Mouse (Mus musculus): ENCODE data around the gene Gosr1. TPM values are rescaled to one million over a fixed set of nuclear protein-coding genes. Genes with fewer than 3 reads are reported as not detected.
"Not testable (repeated sequence)": the region's sequence is repeated elsewhere in the genome, so short reads cannot be mapped to it uniquely, and the experiment has no call there.

Gosr1 gene
- total RNA-seq (2021): 10 to 100 TPM; 35.6 to 43.9 TPM
- long read RNA-seq, full-length matches to known transcripts: 21 of 28 reads
- long read RNA-seq, partial matches to known transcripts: 1 of 28 reads
- long read RNA-seq, other reads (novel, unspliced or antisense): 6 of 28 reads

DNA sequence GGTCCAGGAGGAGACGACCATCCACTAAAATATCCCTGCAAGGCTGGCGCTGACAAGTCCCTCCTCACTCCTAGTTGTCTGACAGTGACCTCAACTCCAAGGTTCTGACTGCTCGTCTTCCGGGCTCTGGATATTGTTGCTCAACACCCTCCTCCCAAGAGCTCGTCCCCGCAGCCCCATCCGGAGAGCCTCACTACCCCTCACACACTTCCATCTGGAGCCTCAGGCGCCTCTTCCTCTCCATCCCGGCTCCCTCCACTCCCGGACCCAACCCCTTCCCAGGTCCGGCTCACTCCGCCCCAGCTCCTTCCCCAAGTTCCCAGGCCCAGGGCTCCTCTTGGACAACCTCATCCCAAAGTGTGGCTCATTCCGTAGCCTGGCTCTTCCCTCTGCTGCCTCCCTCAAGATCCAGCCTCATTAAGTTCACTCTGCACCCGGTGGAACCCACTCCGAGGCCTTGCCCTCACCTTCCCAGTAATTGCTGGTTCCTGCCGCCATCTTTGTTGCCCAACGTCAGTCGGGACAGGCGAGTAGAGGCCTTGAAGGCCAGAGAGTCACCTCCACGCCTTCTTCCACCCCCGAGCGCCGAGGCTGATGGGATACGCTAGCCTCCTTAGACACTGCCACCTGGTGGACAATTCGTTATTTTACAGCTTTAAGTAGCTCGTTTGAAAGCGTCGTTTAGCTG, at the start of gene Gosr1:
TSS of gene Gosr1 (minus strand) at position 527 of the 688 bp plus-strand sequence.
- DNase-seq (ENCODE audit: low spot score in 2 of 2): peak; percentile 88 to 91

DNA sequence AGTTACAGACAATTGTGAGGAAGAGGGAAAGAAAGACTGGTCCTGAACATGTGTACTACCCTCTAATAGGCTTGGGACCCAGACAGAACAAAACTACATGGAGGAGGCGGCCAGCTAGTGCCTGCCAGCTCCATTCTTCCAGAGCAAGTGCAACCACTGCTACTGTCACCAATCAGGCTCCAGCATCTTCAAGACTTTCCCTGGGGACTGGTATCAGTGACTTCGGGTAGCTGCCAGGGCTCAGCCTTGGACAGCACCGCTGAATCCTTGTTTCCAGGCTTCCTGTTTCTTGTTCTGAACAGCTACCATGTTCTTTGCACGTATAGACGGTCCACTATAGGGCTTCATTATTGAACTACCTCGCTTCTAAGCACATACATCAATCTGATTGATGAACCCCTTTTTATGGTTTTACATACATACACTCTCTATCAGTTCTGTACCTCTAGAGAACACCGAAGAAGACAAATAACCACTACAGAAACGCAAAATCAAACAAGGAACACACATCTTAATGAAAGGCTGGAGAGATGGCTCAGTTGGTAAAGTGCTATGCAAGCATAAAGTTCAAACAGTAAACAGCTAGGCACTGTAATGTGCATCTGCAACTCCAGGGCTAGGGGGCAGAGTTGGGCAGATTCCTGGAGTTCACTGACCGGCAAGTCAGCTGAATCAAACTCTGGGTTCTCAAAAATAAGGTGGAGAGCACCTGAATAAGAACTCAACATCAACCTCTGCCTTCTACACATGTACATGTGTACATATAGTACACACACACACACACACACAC, 47.5 kb upstream of the Gosr1 start:
- no peak for DNase-seq (ENCODE audit: low spot score in 2 of 2)

DNA sequence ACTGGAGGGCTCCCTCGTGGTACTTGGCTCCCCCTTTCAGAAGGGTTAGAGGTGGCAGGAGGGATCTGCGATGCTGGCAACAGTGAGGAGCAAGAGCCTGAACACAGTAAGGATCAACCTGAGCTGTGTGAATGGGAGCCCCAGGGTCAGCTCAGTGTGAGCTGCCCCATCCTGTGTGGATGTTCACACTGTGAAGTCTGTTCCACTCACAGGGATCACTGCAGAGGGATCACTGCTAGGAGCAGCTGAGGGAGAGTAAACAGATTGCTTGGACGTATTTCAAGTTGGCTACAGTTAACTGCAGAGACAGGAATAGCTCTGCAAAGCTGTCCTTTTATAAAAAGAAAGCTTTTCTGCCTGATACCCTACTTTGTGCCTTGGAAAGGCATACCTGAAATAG, 46.1 kb upstream of the Gosr1 start:
- peak; percentile 28 to 42 for DNase-seq (ENCODE audit: low spot score in 2 of 2)

DNA sequence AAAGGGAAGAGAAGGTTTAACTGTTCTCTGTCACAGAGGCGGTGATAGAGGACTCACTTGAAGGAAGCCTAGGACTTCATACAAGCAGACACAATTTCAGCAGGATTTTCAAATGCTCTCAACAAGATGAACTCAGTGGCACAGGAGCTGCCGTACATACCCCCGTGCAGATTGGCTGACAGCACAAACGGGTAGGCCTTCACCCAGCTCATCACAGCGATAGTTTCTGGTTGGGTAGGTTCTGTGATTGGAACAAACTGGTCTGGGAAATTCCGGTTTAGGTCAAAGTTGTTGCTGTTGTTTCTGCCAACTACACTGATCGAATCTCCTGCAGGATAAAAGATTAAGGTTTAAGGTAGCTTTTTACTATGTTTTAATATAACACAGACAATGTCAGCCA, 45.2 kb upstream of the Gosr1 start:
- no peak for DNase-seq (ENCODE audit: low spot score in 2 of 2)

DNA sequence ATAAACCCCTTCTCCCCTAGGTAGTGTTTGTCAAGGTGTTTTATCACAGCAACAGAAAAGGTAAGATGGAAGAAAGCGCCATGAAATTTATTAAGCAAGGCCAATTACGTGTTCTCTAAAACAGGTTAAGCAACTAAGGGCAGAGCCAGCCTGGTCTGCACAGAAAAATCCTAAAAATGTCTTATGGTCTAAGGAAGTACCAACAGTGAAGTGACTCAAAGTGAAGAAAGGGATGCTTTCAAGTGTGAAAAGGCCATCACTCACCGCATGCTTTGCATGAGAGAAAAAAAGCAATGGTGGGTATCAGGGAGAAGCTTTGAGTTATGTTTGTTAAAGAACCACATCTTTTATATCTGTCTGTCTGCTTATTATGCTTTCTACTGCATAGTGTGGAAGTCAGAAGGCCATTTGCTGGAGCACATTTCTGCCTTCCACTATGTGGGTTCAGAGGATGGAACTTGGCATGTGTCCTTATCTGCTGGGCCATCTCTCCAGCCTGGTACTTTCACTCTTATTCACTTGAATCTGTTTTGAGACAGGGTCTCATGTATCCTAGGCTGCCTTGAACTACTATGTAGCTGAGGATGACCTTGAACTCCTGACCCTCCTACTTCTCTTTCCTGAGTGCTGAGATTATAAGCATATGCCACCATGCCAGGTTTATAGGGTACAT, 43.8 kb upstream of the Gosr1 start:
- DNase-seq (ENCODE audit: low spot score in 2 of 2): no peak

DNA sequence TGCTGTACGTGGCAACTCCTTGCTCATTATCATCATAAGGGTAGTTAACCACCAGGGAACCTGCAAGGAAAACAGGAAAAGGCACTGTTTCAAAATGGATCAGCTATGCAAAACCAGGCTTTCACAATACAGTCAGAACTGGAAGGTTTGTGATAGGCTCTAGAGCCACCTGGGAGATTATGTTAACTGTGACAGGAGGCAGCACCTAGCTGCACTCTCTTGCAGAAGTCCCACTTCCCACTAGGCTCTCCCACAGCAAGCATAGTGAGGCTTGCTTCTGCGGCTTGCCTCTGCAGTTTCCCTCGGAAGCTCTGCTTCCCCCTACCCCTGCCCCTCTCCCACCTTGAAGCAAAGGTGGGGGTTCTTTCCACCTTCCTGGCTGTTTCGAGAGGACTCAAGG, 42.6 kb upstream of the Gosr1 start:
- DNase-seq (ENCODE audit: low spot score in 2 of 2): no peak

DNA sequence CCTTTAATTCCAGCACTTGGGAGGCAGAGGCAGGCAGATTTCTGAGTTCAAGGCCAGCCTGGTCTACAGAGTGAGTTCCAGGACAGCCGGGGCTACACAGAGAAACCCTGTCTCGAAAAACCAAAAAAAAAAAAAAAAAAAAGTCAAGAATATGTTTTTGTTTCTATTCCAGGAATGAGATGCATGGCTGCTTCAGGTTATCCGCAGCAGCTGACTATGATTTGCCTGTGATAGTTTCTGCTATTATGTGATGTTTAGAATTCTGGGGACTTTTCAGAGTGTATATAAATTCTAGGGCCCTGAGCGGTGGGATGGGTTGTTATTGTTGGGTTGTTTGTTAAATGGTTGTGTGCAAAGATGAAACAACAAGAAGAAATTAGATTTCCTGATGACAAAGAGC, 41.7 kb upstream of the Gosr1 start:
- not testable (repeated sequence) for DNase-seq (ENCODE audit: low spot score in 2 of 2)

DNA sequence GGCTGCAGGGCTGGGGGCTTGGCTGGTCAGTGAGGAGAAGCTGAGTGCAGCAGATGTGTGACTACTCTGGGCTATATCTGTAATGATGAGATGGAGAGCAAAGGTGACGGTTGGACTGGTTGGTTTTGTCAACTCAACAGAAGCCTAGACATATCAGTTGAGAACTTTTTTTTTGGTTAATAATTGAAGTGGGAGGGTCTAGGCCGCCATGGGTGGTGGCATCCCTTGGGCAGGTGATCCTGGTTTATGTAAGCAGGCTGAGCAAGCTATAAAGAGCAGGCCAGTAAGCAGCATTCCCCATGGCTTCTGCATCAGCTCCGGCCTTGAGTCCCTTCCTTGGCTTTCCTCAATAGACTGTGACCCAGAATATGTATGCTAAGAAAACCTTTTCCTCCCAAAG, 39.9 kb upstream of the Gosr1 start:
- DNase-seq (ENCODE audit: low spot score in 2 of 2): no peak

DNA sequence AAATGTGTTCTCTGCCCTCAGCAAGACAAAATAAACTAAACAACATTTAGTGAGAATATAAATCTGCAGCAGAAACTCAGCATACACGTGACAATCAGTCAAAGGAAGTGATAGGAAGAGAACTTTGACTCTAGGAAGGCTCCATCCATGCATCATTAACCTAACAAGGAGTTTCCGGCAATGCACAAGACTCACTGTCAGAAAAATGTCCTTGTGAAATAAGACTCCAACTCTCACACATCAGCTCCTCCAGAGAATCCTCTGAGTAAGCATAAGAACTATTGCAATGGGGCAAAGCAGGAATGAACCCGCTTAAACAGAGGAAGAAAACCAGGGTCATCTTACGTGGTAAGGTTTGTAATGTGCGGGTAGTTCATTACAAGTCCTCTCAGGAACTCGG, 33.9 kb upstream of the Gosr1 start:
- no peak for DNase-seq (ENCODE audit: low spot score in 2 of 2)

DNA sequence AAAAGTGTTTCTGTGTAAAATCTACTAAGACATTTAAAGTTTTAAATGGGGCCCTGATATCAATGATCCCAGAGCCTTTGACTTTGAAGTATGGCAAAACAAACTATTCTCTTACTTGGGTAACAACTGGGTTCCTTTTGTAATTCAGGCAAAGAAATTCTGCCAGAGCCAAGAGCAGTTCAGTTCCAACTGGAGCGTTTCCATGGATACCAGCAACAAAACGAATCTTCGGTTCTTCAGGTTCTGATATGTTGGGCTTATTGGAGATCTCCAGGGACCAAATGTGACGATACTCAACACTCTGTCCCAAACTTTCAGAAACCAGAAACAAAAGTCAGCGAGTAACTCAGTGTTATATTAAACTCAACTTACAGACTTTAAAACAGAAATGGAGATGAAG, 31.9 kb upstream of the Gosr1 start:
- no peak for DNase-seq (ENCODE audit: low spot score in 2 of 2)

DNA sequence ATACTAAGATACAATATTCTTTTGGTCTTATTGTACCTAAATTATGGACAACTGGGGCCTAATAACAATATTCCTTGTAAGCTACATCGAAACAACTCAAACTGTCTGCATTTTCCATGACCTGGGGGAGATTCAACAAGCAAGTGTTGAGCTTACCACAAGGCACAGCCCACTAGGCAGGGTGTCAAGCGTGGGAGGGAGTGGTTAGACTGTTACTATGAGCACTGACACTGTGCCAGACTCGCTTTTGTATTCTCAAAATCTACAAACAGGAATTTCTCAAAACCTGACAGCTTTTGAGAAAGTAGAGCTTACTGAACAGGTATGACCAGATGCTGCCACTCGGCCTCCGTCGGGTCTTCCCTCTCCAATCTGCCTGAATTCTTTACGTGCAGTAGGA, 28.0 kb upstream of the Gosr1 start:
- no peak for DNase-seq (ENCODE audit: low spot score in 2 of 2)

DNA sequence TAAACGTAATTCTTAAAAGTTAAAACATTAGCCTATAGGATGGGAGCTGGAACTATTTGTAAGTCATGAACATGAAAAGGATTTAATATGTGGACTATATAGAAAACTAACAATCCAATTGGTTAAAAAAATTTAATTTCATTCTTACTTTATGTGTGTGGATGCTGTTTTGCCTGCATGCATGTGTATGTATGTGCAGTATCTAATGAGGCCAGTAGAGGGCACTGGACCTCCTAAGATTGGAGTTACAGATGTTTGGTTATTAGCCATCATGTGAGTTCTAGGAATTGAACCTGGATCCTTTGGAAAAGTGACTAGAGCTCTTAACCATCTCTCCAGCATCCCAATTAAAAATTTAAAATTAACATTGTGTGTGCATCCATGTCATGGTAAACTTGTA, 25.9 kb upstream of the Gosr1 start:
- DNase-seq (ENCODE audit: low spot score in 2 of 2): peak; percentile 45 to 54

DNA sequence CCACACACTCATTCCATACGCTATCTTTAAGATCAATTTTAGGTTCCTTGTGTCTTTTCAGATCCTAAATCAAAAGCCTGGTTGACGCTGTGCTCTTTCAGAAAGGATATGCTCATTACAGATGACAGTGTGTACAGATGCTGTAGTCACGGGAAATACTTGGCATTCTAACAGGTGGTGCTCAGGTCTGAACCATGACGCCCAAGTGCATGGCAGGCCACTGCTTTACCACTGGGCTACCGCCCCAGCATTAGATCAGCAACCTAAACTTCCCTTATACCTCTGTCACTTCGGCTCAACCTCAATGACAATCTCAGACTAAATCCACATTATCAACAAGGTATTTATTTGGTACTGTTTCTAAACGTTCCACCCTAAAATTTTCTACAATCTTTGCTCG, 12.2 kb upstream of the Gosr1 start:
- no peak for DNase-seq (ENCODE audit: low spot score in 2 of 2)

DNA sequence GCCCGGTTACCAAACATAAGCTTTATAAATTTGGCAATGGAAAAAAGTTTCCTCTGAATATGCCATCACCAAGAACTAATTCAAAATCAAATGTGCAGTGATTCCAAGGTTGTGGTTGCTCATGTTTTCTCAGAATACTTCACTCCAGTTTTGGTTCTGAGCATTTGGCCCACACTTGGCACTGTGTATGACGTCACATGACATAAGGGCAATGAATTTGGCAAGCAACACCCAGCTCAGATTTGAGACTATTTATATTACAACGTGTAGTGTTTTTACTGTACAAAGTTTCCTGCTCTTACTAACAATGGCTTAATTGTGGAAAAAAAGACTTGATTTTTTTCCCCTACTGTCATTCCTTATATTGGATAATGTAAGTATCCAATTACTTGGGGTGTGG, 10.4 kb upstream of the Gosr1 start:
- no peak for DNase-seq (ENCODE audit: low spot score in 2 of 2)

DNA sequence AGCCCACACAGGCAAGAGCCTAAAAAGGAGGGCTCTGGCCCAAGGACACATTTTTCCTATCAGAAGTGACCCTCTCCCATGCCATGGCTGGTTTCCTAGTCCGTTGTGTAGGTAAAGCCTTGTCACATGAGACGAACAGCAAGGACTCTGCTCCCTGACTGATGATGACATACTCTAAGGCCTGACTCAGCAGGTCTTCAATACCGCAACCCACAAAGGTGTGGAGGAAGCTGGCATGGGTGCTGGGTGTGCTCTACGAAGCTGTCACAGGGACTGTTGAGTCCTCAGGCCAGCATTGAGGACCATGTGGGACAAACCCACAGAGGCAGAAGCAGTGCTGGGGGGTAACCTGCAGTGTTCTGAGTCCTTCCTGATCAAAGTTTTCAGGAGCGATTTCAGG, 7.2 kb upstream of the Gosr1 start:
- DNase-seq (ENCODE audit: low spot score in 2 of 2): no peak

DNA sequence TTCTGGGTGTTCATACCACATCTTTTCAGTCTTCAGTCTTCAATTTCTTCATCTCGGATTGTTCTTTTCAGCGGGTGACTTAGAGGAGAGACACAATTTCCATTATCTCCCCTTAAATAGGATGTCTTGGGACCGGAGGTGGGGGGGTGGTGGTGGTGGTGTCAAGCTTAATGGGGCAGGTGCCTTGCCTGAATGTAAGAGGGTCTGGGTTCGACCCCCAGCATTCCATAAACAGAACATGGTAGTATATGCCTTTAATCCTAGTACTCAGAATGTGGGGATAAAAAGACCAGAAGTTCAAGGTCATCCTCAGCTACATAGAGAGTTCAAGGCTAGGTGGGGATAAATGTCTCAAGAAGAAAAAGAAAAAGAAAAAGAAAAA, 353 bp upstream of the Gosr1 start:
- no peak for DNase-seq (ENCODE audit: low spot score in 2 of 2)

DNA sequence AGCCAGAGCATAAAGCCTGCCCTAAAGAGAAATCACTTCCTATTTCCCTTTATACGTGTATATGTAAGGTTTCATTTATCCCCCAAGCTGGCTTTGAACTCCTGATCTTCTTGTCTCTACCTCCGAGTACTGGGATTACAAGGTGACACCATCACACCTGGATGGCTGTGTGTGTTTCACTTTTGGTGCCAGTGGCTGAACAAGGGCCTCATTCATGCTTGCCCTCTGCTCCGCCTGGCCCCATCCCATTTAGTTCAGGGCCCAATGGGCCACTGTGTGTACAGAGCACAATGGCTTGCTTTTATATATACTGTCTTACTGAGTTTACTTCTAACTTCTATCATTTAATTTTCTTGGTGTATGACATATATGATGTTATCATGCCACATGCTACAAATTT, 11.1 kb downstream of the Gosr1 start:
- no peak for DNase-seq (ENCODE audit: low spot score in 2 of 2)

DNA sequence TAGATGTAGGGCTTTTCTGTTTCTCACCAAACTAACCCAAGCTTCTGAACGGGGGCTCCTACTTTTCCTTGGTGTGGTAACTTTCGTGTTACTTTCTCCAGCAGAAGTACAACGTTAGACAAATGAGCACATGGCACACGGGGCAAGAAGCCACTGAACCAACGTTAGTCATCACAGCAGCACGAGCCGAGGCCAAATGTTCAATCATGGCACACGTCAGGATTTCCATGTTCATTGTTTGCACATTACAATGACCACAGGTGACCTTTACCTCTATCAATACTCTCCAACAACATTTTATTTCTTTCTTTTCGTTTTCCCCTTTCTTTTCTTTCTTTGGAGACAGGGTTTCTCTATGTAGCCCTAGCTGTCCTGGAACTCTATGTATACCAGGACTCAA, 14.6 kb downstream of the Gosr1 start:
- no peak for DNase-seq (ENCODE audit: low spot score in 2 of 2)

DNA sequence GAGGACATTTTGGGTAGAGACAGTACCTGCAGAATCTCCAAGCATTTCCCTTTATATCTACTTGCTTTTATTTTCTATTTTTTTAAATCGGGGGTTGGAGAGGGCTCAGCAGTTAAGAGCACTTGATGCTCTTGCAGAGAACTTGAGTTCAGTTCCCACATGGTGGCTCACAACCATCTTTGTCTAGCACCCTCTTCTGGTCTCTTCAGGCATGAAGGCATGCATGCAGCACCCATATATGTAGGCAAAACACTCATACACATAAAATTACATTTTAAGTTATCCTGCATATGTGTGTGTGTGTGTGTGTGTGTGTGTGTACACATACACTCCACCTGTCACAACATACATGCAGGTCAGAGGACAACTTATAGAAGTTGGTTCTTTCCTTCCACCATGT, 17.5 kb downstream of the Gosr1 start:
- DNase-seq (ENCODE audit: low spot score in 2 of 2): no peak

DNA sequence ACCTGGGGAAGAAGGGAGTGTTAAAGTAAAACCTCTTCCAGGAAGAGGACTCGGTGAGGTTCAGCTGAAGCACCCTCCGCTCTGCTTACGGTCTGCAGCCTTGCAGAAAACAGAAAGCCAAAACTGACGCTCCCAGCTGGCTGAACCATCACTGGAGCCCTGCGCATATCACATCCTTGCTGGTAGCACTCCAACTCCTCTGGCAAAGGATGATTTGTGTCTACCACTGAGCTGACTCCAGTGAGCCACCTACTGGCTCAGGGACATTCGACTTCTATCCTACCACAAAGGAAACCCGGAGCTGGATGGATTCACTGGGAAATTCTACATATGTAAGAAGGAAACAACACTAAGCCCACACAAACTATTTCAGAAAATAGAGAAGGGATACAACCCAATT, 18.8 kb downstream of the Gosr1 start:
- DNase-seq (ENCODE audit: low spot score in 2 of 2): peak in 1 of 2 experiments; percentile 31

DNA sequence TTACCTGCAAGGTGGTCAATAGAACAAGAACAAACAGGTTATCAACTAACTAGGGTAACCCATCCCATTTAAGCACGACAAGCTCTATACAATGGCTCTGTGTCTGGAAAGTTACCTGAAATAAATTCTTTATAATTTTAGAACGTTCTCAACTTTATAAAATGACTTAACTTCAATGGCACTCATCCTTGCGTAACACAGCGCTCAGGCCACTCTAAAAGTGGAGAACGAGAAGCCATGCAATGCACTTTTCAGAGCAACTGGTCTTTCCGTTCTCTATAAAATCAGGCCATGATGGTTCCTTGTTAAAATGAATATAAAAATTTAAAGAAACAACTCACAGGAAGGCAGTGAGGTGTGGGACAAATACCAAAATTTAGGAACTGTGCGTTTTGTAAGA, 20.9 kb downstream of the Gosr1 start:
- no peak for DNase-seq (ENCODE audit: low spot score in 2 of 2)

DNA sequence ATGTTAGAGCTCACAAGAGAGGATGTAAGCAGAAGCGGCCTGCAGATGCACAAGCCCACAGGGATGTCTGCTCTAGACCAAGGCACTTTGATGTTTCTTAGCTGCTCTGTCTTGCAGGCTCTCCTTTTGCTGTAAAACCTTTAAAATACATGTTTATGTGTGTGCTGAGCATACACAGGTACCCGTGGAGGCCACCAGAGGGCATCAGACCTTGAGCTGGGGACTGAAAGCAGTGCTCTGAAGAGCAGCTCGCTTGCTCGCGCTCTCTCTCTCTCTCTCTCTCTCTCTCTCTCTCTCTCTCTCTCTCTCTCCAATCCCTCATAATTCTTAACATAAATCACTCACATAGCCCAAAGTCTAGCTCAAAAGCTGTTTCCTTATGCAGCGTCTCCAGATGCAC, 24.3 kb downstream of the Gosr1 start:
- peak; percentile 30 to 34 for DNase-seq (ENCODE audit: low spot score in 2 of 2)
